Mouse (Mus musculus) heart, embryonic 14.5 days (tissue): Measurements from ENCODE around the gene Gpbp1. TPM values are rescaled to one million over a fixed set of nuclear protein-coding genes. Genes with fewer than 3 reads are reported as not detected.
A peak's percentile ranks its signal among the peaks of the same experiment; 100 is the strongest.

Experiments used
- ATAC-seq: fragments of 200-750 bp; cut with Nextera tagmentation; 2 replicates; pipeline ENCODE4 v1.8.0; 2017; ENCODE audit warnings: low read depth, moderate TSS enrichment; ENCODE audit not compliant: insufficient number of reproducible peaks, insufficient read depth, low FRiP score
- H3K27ac ChIP-seq, 2 experiments: fragments of 200-500 bp in 1 of 2; fragments of 300-500 bp in 1 of 2; sonication (generic) in 1 of 2; replicated peaks in 1 of 2; 2 replicates each; pipeline ENCODE4 v1.5.1; 2012 to 2014; ENCODE audit warnings: low read depth in 2 of 2, low read length in 2 of 2, control low read depth in 1 of 2, mild to moderate bottlenecking in 1 of 2, mixed read lengths in 1 of 2; ENCODE audit not compliant: control insufficient read depth in 1 of 2, insufficient read depth in 1 of 2
- H3K27me3 ChIP-seq: fragments of 300-500 bp; sonication (generic); 2 replicates; pipeline ENCODE4 v1.6.1; 2014; ENCODE audit warnings: mild to moderate bottlenecking, low read length, control low read depth; ENCODE audit not compliant: control insufficient read depth, insufficient read depth
- H3K36me3 ChIP-seq: fragments of 300-500 bp; sonication (generic); 2 replicates; pipeline ENCODE4 v1.6.1; 2014; ENCODE audit warnings: mild to moderate bottlenecking, control low read depth, low read length, mixed read lengths; ENCODE audit not compliant: control insufficient read depth, insufficient read depth
- H3K4me1 ChIP-seq, 2 experiments: fragments of 200-500 bp in 1 of 2; fragments of 300-500 bp in 1 of 2; sonication (generic) in 1 of 2; 2 replicates each; pipeline ENCODE4 v1.6.1; 2012 to 2014; ENCODE audit warnings: low read length in 2 of 2, control low read depth in 1 of 2, mixed read lengths in 1 of 2; ENCODE audit not compliant: control insufficient read depth in 2 of 2, insufficient read depth in 2 of 2
- H3K4me2 ChIP-seq: fragments of 300-500 bp; sonication (generic); 2 replicates; pipeline ENCODE4 v1.6.1; 2014; ENCODE audit warnings: mild to moderate bottlenecking, low read length
- H3K4me3 ChIP-seq, 2 experiments: fragments of 200-500 bp in 1 of 2; fragments of 300-500 bp in 1 of 2; sonication (generic) in 1 of 2; 2 replicates each; pipeline ENCODE4 v1.5.1; 2012 to 2014; ENCODE audit warnings: low read length in 2 of 2, mild to moderate bottlenecking in 2 of 2, control low read depth in 1 of 2, low read depth in 1 of 2, moderate library complexity in 1 of 2; ENCODE audit not compliant: control insufficient read depth in 1 of 2, insufficient read depth in 1 of 2
- H3K9ac ChIP-seq: fragments of 300-500 bp; sonication (generic); 2 replicates; pipeline ENCODE4 v1.6.1; 2014; ENCODE audit warnings: mild to moderate bottlenecking, low read length
- H3K9me3 ChIP-seq: fragments of 300-500 bp; sonication (generic); 2 replicates; pipeline ENCODE4 v1.6.1; 2016; ENCODE audit warnings: low read length, control low read depth; ENCODE audit not compliant: control insufficient read depth
- WGBS: fragments of 180-500 bp; shearing (Covaris S2); extraction: QIAGEN DNeasy Blood & Tissue Kit; methylation state at CpG from one replicate; pipeline ENCODE4 v1.1.7; 2014; 5-methylcytosine and 5-hydroxymethylcytosine counted together
- polyA plus RNA-seq: library from polyadenylated mRNA; unstranded; fragments of >200 nt; fragmentation: Nextera tagmentation; extraction: Ambion mirVana; gene quantifications from 2 replicates; pipeline ENCODE4 v1.2.1, GENCODE M21; 2014

Gpbp1 gene
- polyA plus RNA-seq = 54.1 and 59.3 TPM in 2 replicates

DNA sequence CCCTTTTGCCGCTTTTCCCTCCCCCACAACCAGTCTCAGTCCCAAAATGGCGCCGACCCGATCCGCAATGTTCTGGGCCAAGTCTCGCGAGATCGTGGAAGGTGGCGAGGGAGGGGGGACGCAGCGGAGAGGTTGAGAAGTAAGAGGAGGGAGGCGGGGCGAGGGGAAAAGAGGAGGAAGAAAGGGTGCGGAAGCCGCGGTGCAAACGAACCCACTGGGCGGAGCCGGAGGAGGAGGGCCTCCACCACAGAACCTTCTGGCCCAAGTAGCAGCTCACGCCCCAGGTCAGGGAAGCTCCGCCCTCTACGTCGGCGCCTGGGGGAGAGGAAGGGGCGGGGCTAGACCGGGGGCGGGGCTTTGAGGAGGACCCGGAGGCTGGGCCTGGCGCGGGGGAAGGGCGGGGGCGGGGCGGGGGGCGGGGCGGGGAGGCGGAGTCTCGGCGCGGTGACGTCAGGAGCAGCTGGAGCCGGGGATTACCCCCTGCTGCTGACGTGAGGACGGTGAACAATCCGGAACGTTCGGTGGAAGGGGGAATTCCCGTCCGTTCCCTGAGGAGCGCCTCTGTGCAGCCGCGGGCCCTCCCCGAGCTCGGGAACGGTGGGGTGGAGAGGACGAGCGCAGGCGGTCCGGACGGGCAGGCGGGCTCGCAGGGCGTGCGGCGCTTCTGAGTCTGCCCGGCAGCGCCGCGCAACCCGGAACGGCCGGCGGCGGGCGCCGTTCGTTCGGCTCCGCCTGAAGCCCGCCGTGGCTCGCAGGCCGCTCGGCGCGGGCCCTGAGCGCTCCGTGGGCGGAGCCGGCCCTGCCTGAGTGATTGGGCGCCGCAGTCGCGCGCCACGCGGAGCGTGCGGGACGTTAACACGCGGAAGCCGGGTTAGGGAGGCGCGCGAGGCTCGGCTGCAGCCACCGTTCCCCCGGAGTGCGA, at the start of gene Gpbp1:
Gene Gpbp1, minus strand, starts transcription at position 310 of the 922 bp plus-strand sequence.
- H3K9ac ChIP-seq = peak within 1 kb of the TSS; percentile 99
- under 1% methylated on average over 103 of the region's 109 CpGs for WGBS

DNA sequence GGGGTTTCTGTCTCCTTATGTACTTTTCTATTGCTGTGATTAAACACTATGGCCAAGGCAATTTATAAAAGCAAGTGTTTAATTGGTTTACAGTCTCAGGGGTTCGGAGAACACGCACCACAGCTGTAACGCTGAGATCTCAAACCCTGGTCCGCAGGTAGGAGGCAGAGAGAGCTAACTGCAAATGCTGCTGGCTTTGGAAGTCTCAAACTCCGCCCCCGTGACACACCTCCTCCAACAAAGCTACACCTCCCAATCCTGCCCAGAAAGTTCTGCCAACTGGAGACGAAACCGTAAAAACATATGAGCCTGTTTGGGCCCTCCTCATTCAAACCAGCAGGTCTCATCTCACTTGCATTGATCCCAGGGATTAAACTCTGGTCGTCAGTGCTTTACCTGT, 47.8 kb upstream of the Gpbp1 start:
- H3K4me1 ChIP-seq = no peaks in the 10 kb centered on the region
- no peaks in the 10 kb centered on the region for H3K36me3 ChIP-seq
- no peak overlapping the region for H3K4me2 ChIP-seq
- H3K9me3 ChIP-seq = no peaks in the 10 kb centered on the region
- H3K9ac ChIP-seq = no peak overlapping the region
- H3K27ac ChIP-seq = no peak overlapping the region
- H3K27me3 ChIP-seq = no peaks in the 10 kb centered on the region
- no peak overlapping the region for H3K4me3 ChIP-seq
- WGBS = 78% methylated on average over 9 of the region's 9 CpGs
- no peak for ATAC-seq

More for the DNA sequence above, at the start of gene Gpbp1:
- Histone ChIP-seq H3K27me3 (peaks cover 7% of the 10 kb centered on the region), H3K9me3 (no peaks in the 10 kb centered on the region), H3K4me1 (peaks cover 0 to 22% of the 10 kb centered on the region in 2 experiments; a peak in 2 of 4 replicates), H3K4me2 (peak within 1 kb of the TSS; percentile 85), H3K4me3 (peak within 1 kb of the TSS; percentile 87 to 95), H3K36me3 (no peaks in the 10 kb centered on the region), H3K27ac (peak within 1 kb of the TSS; percentile 92 to 99)
- peak; percentile 99 for ATAC-seq

DNA sequence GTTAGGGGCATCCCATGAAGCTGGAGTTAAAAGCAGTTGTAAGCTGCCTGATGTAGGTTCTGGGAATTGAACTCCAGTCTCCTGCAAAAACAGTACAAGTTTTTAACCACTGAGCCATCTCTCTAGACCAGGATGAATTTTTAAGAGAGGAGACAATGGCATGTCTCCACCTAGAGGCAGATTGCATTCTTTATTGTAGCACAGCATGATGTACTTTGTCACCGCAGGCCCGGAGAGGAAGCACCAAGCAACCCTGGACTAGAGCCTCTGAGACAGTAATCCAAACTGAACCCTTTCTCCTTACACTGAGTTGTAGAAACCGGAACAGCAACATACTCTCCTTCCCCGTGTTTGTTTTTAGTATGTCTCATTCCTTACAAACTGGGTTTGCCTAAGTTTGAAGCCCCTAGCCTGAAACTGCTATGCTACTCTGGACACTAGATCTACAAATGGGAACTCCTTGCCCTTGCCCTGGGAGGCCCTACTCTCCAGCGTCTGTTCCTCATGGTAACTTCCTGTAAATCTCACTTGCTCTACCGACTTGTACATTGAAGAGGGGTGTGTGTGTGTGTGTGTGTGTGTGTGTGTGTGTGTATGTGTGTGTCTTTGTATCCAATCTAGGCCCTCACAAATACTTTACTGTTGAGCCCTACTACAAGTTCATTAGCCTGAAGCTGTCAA, 46.4 kb upstream of the Gpbp1 start:
- 78% methylated on average over 6 of the region's 6 CpGs for WGBS
- Histone ChIP-seq H3K4me3 (no peak overlapping the region), H3K9ac (no peak overlapping the region), H3K27me3 (no peaks in the 10 kb centered on the region), H3K27ac (no peak overlapping the region), H3K36me3 (no peaks in the 10 kb centered on the region), H3K4me2 (no peak overlapping the region), H3K4me1 (no peaks in the 10 kb centered on the region), H3K9me3 (no peaks in the 10 kb centered on the region)
- ATAC-seq = no peak

DNA sequence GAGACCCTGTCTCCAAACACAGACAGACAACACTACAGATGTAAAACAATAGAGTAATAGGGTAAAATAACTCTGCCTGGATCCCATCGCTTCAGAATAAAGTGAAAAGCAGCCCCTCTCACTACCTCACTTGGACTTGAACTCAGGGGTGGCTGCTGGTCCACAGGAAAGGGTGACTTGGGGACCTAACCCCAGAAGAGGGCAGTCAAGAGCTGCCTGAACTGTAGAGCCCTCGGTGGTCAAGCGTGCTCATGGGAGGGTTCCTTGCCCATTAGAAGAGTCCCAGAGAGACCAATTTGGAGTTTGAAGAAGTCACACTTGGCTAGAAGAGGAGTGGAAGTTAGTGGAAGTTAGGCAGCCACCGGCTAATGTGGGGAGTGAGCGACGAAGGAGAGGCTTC, 44.2 kb upstream of the Gpbp1 start:
- no peak for ATAC-seq
- Histone ChIP-seq H3K9me3 (no peaks in the 10 kb centered on the region), H3K27me3 (no peaks in the 10 kb centered on the region), H3K36me3 (no peaks in the 10 kb centered on the region), H3K4me3 (no peak overlapping the region), H3K27ac (no peak overlapping the region), H3K9ac (no peak overlapping the region), H3K4me2 (no peak overlapping the region), H3K4me1 (no peaks in the 10 kb centered on the region)
- WGBS = 60% methylated on average over 6 of the region's 6 CpGs

DNA sequence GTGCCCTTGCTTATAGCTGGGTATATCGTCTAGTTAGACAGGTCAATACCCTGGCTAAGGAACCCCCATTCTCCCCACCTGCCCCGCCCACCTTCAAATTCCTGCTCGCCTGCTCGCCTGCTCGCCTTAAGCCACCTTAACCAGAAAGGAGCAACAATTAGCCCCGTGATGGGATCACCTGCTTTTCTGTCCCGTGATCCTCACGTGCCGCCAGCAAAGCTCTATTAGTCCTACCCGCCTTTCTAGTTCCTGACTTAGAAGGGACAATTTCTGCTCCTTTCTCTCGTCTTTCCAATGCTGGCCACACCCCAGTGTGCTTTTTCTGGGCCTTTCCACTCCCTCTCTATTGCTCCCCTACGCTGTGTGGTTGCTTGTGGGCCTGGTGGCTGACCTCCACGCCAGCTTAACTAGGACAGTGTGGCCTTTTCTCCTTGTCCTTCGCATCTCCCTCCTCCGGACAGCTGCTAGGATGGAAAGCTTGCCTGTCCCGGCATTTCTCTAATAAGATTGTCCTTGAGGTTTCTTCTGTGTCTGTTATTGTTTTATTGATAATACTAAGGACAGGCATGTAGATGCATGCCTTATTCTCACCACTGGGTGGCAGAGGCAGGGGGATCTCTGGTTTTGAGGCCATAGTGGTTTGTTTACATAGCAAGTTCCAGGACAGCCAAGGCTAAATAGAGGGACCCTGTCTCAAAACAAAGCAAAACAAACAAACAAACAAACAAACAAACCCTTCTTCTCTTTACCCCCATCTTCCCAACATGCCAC, 42.5 kb upstream of the Gpbp1 start:
- Histone ChIP-seq H3K4me3 (no peak overlapping the region), H3K27ac (no peak overlapping the region), H3K36me3 (no peaks in the 10 kb centered on the region), H3K4me2 (no peak overlapping the region), H3K27me3 (no peaks in the 10 kb centered on the region), H3K9me3 (no peaks in the 10 kb centered on the region), H3K9ac (no peak overlapping the region), H3K4me1 (no peaks in the 10 kb centered on the region)
- ATAC-seq = no peak
- WGBS = 91% methylated on average over 16 of the region's 16 CpGs

DNA sequence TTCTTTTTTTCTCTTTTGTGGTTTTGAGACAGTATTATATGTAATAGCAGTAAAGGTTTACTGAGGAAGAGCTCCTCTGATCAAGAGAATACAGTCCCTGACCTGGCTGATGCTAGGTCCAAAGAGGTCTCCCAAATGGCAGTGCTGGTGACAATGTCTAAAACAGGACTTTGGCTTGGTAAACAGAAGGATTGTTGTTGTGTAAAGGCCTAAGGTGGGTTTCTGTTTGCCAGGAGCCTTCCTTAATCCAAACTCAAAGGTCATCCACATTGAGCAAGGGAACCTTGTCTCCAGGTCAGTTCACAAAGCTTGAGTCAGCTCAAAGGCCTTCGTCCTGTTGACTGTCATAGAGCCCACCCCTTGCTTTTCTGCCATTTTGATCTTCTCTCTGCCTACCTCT, 41.8 kb upstream of the Gpbp1 start:
- no peak overlapping the region for H3K27ac ChIP-seq
- H3K9ac ChIP-seq = no peak overlapping the region
- no peak for ATAC-seq
- H3K4me2 ChIP-seq = no peak overlapping the region
- H3K27me3 ChIP-seq = no peaks in the 10 kb centered on the region
- 93% methylated on average over 1 of the region's 1 CpGs for WGBS
- no peaks in the 10 kb centered on the region for H3K4me1 ChIP-seq
- H3K4me3 ChIP-seq = no peak overlapping the region
- no peaks in the 10 kb centered on the region for H3K36me3 ChIP-seq
- H3K9me3 ChIP-seq = no peaks in the 10 kb centered on the region

DNA sequence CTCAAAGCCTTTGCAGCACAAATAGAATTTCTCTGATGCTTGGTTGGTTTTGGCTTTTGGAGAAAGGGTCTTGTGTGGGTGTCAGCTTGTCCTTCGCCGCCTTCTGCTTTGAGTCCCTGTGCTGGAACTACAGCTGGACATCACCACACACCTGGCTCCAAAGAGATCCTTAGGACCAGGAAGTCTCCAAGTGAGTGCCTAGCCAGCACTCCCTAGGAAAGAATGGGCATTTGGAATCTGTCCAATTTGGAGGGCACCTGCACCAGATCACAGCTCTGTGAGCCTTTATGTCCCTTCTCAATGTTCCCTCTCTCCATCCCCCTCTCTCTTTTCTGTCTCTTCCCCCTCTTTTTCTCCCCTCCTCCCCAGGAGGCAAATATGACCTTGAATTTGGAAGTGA, 34.4 kb upstream of the Gpbp1 start:
- no peaks in the 10 kb centered on the region for H3K4me1 ChIP-seq
- H3K4me3 ChIP-seq = no peak overlapping the region
- no peak overlapping the region for H3K4me2 ChIP-seq
- H3K9ac ChIP-seq = no peak overlapping the region
- H3K27ac ChIP-seq = no peak overlapping the region
- H3K27me3 ChIP-seq = no peaks in the 10 kb centered on the region
- H3K36me3 ChIP-seq = no peaks in the 10 kb centered on the region
- H3K9me3 ChIP-seq = no peaks in the 10 kb centered on the region
- WGBS = 82% methylated on average over 2 of the region's 2 CpGs
- no peak for ATAC-seq
